Mouse (Mus musculus) neural tube, embryonic 11.5 days (tissue): ENCODE data around the gene Alkbh8. TPM values are rescaled to one million over a fixed set of nuclear protein-coding genes. Genes with fewer than 3 reads are reported as not detected.
A peak's percentile ranks its signal among the peaks of the same experiment; 100 is the strongest.
"Not testable (repeated sequence)": the region's sequence is repeated elsewhere in the genome, so short reads cannot be mapped to it uniquely, and the experiment has no call there.

ENCODE experiments used
- ATAC-seq: fragments of 200-750 bp; cut with Nextera tagmentation; 2 replicates; pipeline ENCODE4 v1.8.0; 2017; ENCODE audit warnings: moderate number of reproducible peaks, mild to moderate bottlenecking, moderate TSS enrichment, moderate library complexity; ENCODE audit not compliant: insufficient read depth, low FRiP score, low TSS enrichment
- DNase-seq: peaks from one replicate; pipeline ENCODE4 v3.0.0-alpha.2; 2015; ENCODE audit warnings: low spot score
- H3K27ac ChIP-seq: fragments of 300-500 bp; sonication (generic); 2 replicates; pipeline ENCODE4 v1.5.1; 2014; ENCODE audit warnings: low read depth, mild to moderate bottlenecking, low read length
- H3K27me3 ChIP-seq: fragments of 300-500 bp; sonication (generic); 2 replicates; pipeline ENCODE4 v1.6.1; 2014; ENCODE audit warnings: mild to moderate bottlenecking, low read length, mixed read lengths; ENCODE audit not compliant: control insufficient read depth, insufficient read depth
- H3K36me3 ChIP-seq: fragments of 300-500 bp; sonication (generic); 2 replicates; pipeline ENCODE4 v1.6.1; 2014; ENCODE audit warnings: mild to moderate bottlenecking, low read length, moderate library complexity, mixed read lengths; ENCODE audit not compliant: control insufficient read depth, insufficient read depth
- H3K4me1 ChIP-seq: fragments of 300-500 bp; sonication (generic); 2 replicates; pipeline ENCODE4 v1.6.1; 2014; ENCODE audit warnings: low read length, mixed read lengths; ENCODE audit not compliant: control insufficient read depth, insufficient read depth
- H3K4me2 ChIP-seq: fragments of 300-500 bp; sonication (generic); 2 replicates; pipeline ENCODE4 v1.6.1; 2014; ENCODE audit warnings: low read depth, mild to moderate bottlenecking, moderate library complexity
- H3K4me3 ChIP-seq: fragments of 300-500 bp; sonication (generic); 2 replicates; pipeline ENCODE4 v1.5.1; 2014; ENCODE audit warnings: low read depth, low read length
- H3K9ac ChIP-seq: fragments of 300-500 bp; sonication (generic); 2 replicates; pipeline ENCODE4 v1.6.1; 2014; ENCODE audit warnings: mild to moderate bottlenecking, low read length
- H3K9me3 ChIP-seq: fragments of 300-500 bp; sonication (generic); 2 replicates; pipeline ENCODE4 v1.6.1; 2016; ENCODE audit warnings: low read length; ENCODE audit not compliant: control insufficient read depth
- WGBS: fragments of 180-500 bp; shearing (Covaris S2); extraction: QIAGEN DNeasy Blood & Tissue Kit; methylation state at CpG from one replicate; pipeline ENCODE4 v1.1.7; 2014; 5-methylcytosine and 5-hydroxymethylcytosine counted together
- polyA plus RNA-seq: library from polyadenylated mRNA; unstranded; fragments of >200 nt; fragmentation: Nextera tagmentation; extraction: Ambion mirVana; gene quantifications from 2 replicates; pipeline ENCODE4 v1.2.1, GENCODE M21; 2014

Gene Alkbh8
- polyA plus RNA-seq, 1 experiment from 2014 or later: 37.4 TPM

DNA sequence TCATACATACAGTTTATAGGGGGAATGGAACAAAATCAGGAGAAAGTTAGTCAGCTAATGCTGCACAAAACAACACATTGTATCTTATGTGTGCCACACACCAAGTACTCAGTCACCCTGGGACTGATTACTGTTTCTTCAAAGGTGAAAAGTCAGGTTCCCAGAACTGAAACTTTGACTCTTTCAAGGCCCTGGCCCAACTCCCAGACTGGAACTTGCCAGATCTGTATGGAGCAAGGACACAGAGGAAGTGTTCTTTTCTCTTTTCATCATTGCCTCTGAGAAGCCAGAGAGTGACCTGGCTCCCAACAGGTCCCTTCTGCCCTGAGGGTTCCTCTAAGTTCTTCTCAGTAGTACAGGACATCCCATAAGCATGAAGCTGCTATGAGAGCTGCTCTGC lies 10.2 kb downstream of the Alkbh8 start:
- H3K9ac ChIP-seq: no peak overlapping the region
- no peak overlapping the region for H3K27ac ChIP-seq
- ATAC-seq: no peak
- H3K4me1 ChIP-seq: no peaks in the 10 kb centered on the region
- H3K9me3 ChIP-seq: no peaks in the 10 kb centered on the region
- no peak overlapping the region for H3K4me2 ChIP-seq
- peaks cover 10% of the 10 kb centered on the region; the same call in 1 of the 2 replicates for H3K36me3 ChIP-seq
- no peaks in the 10 kb centered on the region for H3K27me3 ChIP-seq
- DNase-seq: no peak
- H3K4me3 ChIP-seq: no peak overlapping the region

GRCm38 (mm10) chr9:3345967-3346366 lies 11.0 kb downstream of the Alkbh8 start:
- no peaks in the 10 kb centered on the region for H3K4me1 ChIP-seq
- no peak overlapping the region for H3K4me3 ChIP-seq
- DNase-seq (no peak), ATAC-seq (no peak)
- no peak overlapping the region for H3K4me2 ChIP-seq
- no peaks in the 10 kb centered on the region for H3K9me3 ChIP-seq
- H3K36me3 ChIP-seq: peaks cover 13% of the 10 kb centered on the region; the same call in 1 of the 2 replicates
- no peaks in the 10 kb centered on the region for H3K27me3 ChIP-seq
- H3K27ac ChIP-seq: no peak overlapping the region
- WGBS: 91% methylated on average over 1 of the region's 1 CpGs
- H3K9ac ChIP-seq: no peak overlapping the region

DNA sequence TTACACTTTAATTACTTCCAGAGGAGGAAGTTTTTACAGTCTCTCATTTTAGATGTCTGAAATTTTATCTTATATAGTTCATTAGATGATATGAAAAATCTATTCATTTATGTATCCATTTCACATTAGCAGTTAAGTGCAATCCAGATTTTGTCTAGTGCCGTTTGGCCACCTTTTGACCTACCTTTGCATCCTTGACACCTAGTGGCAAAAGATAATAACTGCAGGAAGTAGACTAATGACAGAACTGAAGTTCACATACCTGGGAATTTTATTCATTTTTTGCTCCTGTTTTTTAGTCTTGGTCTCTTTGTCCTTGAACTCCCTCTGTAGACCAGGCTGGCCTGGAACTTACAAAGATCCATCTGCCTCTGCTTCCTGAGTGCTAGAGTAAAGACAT lies 15.1 kb downstream of the Alkbh8 start:
- Histone ChIP-seq H3K9ac (no peak overlapping the region), H3K36me3 (peaks cover 14% of the 10 kb centered on the region; the same call in 1 of the 2 replicates), H3K27ac (no peak overlapping the region), H3K27me3 (no peaks in the 10 kb centered on the region), H3K4me1 (no peaks in the 10 kb centered on the region), H3K4me3 (no peak overlapping the region), H3K9me3 (no peaks in the 10 kb centered on the region), H3K4me2 (no peak overlapping the region)
- ATAC-seq (no peak), DNase-seq (no peak)
- 88% methylated on average over 1 of the region's 1 CpGs for WGBS

GRCm38 (mm10) chr9:3376323-3376722 lies 41.4 kb downstream of the Alkbh8 start:
- not testable (repeated sequence) for H3K4me2 ChIP-seq
- WGBS: 47% methylated on average over 1 of the region's 1 CpGs

DNA sequence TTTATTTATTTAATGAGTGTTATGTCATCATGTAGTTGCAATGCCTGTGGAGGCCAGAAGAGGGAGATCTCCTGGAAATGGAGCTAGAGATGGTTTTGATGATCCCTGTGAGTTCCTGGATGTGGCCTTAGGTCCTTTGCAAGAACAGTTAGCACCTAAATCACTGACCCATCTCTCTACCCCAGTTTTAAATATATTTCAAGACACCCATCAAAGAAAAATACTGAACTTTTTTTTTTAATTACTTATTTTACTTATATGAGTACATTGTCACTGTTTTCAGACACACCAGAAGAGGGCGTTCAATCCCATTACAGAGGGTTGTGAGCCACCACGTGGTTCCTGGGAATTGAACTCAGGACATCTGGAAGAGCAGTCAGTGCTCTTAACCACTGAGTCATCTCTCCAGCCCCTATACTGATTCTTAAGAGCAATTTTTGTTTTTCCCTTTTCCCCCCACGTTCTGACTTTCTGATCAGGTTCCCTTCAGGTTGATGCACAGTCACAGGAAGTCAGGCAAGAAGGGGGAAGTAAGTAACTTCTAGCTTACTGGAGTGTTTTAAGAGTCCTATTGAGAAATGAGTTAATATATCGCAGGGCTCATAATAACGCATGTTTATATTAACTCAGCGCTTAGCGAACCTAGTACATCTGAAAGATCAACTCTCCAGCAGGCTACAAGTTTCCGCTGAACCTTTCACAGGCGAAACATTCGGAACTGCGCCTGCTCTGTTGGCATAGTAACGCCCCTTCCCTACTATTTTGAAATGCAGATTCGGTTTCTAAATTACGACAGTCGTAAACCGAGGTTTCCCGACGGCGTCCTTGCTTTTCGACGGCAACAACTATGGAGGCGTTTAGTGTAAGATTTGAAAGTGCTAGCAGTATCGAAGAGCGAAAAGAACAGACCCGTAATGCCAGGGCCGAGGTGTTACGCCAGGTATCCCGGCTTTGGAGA lies 68.6 kb downstream of the Alkbh8 start, which contains the start of gene Cwf19l2:
Cwf19l2 (plus strand) TSS at position 342 of the 958 bp plus-strand sequence.
- Histone ChIP-seq H3K27me3 (no peaks in the 10 kb centered on the region), H3K4me1 (no peaks in the 10 kb centered on the region), H3K27ac (no peak within 1 kb of the TSS), H3K9ac (peak within 1 kb of the TSS; percentile 67), H3K4me3 (peak within 1 kb of the TSS; percentile 53), H3K36me3 (no peaks in the 10 kb centered on the region), H3K9me3 (no peaks in the 10 kb centered on the region), H3K4me2 (peak within 1 kb of the TSS; percentile 41)
- ATAC-seq (peak; percentile 87), DNase-seq (peak; percentile 81)
- WGBS: under 1% methylated on average over 28 of the region's 28 CpGs

More at GRCm38 (mm10) chr9:3376323-3376722, 41.4 kb downstream of the Alkbh8 start:
- H3K27me3 ChIP-seq, H3K4me3 ChIP-seq, H3K9ac ChIP-seq, ATAC-seq, H3K9me3 ChIP-seq, DNase-seq, H3K27ac ChIP-seq, H3K36me3 ChIP-seq, H3K4me1 ChIP-seq: not testable (repeated sequence)

- Histone ChIP-seq H3K4me2 (peak overlapping the region; percentile 41), H3K4me3 (peak overlapping the region; percentile 53), H3K4me1 (no peaks in the 10 kb centered on the region), H3K27me3 (no peaks in the 10 kb centered on the region), H3K9ac (peak overlapping the region; percentile 67), H3K27ac (no peak overlapping the region), H3K9me3 (no peaks in the 10 kb centered on the region), H3K36me3 (no peaks in the 10 kb centered on the region)
- 2% methylated on average over 13 of the region's 13 CpGs for WGBS
- no peak for ATAC-seq
- peak; percentile 21 for DNase-seq
Measured at GRCm38 (mm10) chr9:3404372-3404771, 69.4 kb downstream of the Alkbh8 start.

DNA sequence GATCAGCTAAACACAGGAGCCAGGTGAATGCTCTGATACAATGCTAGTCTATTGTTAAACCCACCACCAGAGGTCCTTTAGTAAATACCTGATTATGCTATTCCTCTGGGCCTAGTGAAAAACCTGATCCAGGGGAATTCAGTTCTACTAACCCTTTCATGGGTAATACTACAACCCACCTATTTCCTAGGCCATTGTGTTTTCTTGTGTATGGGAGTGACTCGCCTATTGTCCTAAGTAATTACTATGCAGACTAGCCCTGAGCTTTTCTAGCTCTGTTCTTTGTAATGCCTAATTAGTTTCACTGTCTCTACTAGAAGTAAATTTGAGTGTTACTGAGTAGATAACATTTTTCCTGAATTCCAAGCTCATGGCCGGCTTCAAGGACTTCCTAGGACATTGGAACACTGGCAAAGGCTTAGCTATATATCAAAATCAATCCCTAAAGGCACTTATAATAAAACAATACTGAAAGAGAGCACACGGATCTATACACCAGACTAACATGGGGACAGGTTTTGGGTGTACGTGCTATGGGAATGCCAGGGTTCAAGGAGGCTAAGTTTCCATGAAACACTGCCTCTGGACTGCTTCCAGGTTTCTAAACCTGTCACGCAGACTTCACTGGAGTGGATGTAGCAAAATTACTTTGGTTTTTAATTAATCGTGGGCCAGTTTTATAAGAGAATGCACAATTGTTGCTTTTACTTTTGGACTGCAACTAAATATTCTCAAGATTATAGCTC lies 104.8 kb downstream of the Alkbh8 start:
- H3K27me3 ChIP-seq, H3K36me3 ChIP-seq, H3K27ac ChIP-seq, DNase-seq, H3K9ac ChIP-seq, H3K9me3 ChIP-seq, ATAC-seq, H3K4me1 ChIP-seq, H3K4me2 ChIP-seq, H3K4me3 ChIP-seq: not testable (repeated sequence)
- 84% methylated on average over 6 of the region's 6 CpGs for WGBS
